Mouse (Mus musculus) CD4-positive naive resting alpha-beta T cell, adult 57 days (primary cell): ENCODE data around the gene Olfr65. TPM values are rescaled to one million over a fixed set of nuclear protein-coding genes. Genes with fewer than 3 reads are reported as not detected.

Experiments
- total RNA-seq: library from RNA; stranded (reverse); gene quantifications from one replicate; pipeline ENCODE4 v1.2.4, GENCODE M21; 2023

Olfr65 gene
- not detected for total RNA-seq

DNA sequence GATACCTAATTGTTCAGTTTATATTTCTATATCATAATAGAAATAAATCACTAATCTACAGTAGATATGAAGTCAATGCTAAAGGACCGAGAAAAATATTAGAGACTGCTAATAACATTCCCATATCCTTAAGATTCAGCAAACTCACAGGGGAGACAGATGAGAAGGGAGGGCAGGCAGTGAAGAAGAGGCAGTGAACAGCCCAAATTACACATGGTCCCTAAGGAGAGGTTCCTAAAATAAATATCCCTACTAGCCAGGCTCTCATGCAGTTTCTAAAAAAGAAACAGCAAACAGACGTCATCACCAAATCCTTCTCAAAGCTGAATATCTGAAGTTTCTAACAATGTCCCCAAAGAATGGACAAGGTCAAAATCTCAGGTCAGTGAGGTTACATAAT, at the start of gene Olfr65:
TSS of gene Olfr65 (plus strand) at position 301 of the 400 bp plus-strand sequence.

DNA sequence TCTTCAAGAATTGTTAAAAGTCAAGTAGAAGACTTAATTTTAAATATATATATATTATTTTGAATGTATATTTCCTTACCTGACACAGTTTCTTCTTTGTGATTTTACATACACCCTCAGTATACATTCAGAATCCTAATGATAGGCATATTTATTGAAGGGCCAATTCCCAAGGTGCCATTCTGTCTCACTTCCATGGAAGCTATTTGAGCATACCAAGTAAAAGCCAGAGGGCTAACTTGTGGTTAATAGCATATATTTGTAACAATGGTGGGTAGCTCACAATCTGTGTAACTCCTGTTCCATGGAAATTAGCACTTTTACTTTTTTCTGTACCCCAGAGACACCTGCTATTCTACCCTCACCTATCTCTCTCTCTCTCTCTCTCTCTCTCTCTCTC, 17.1 kb upstream of the Olfr65 start, which contains the start of gene Olfr66:
TSS of gene Olfr66 (minus strand) at position 101 of the 400 bp plus-strand sequence.

DNA sequence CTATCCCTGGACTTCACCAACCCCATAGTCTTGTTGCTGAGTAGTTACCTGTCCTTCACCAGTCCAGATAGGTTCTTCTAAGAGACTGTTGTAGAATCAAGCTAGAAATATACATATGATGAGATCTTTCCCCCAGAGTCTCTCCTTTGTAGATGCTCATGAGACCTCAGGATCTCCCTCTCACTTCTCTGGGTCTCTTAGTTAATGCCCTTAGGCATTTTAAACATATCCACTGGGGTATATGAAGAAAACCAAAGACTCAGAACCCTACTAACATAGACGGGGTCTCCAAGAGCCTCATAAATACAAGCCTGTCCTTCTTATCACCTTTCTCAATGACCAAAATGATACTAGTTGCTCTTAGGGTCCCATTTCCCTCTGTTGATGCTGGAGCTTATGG, 8.9 kb upstream of the Olfr65 start, which contains the start of gene Olfr64:
TSS of gene Olfr64 (minus strand) at position 101 of the 400 bp plus-strand sequence.

DNA sequence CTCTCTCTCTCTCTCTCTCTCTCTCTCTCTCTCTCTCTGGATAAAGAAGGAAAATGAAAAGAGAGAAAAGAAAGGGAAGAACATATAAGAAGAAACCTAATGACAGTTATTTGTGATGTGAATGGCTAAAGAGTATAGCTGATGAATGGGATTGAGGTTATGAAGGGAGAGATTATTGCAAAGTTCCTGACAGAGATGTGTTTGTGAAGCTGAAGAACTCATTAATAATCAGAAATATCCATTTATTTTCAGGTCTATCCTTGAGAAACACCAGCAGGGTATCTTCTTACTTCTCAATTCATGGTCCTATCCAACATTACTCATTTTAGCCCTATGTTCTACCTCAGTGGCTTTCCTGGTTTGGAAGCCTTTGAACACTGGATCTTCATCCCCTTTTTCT, 25.2 kb downstream of the Olfr65 start, which contains the start of gene Olfr631:
TSS of gene Olfr631 (plus strand) at position 301 of the 400 bp plus-strand sequence.

DNA sequence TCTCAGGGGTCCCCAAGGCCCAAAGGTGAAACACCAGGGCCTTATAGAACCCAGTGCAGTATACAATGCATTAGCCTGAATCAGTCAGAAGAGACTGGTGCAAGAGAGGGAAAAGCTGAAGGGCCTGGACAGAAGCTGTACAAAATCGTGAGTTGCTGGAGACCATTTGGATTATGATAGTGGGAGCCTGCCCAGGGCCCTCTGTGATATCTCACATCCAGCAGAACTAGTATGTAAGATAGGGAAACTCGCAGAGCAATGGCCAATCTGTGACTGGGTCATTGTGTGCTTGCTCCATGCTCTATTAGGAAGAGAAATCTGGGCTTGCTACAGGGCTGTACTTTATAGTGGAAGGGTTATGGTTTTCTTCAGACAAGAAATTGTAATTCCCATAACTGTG, 31.0 kb downstream of the Olfr65 start, which contains the start of gene Olfr632:
TSS of gene Olfr632 (plus strand) at position 84 of the 400 bp plus-strand sequence.

DNA sequence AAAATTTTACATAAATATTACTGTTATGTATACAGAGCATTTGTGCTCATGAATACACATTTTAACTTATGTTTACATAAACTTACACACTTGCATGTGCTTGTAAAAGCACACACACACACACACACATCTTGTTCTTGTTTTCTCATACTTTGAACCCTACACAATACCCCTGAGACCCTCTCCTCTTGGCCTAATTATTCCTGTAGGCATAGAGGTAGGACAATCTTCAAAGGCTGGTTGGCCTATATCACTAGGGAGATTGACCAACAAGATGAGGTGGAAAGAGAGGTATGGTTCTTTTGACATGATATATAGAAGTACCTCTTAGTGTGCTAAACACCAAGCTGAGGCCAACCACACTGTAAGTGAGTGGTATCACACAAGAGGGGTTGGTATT, 40.9 kb downstream of the Olfr65 start, which contains the start of gene Olfr633:
TSS of gene Olfr633 (plus strand) at position 301 of the 400 bp plus-strand sequence.

Other genes starting within 250 kb of the Olfr65 start
- gene Olfr623, start 239.8 kb upstream of the Olfr65 start, total RNA-seq = not detected
- gene Olfr624, start 232.3 kb upstream of the Olfr65 start, total RNA-seq = not detected
- not detected for gene Olfr625-ps1, start 220.8 kb upstream of the Olfr65 start, total RNA-seq
- not detected for gene Olfr243, start 188.8 kb upstream of the Olfr65 start, total RNA-seq
- gene Olfr628, start 173.1 kb upstream of the Olfr65 start, total RNA-seq = not detected
- gene Olfr629, start 158.5 kb upstream of the Olfr65 start, total RNA-seq = not detected
- not detected for gene Olfr630, start 146.2 kb upstream of the Olfr65 start, total RNA-seq
- not detected for gene Olfr69, start 131.9 kb upstream of the Olfr65 start, total RNA-seq
- not detected for gene Olfr68, start 123.8 kb upstream of the Olfr65 start, total RNA-seq
- not detected for gene Olfr67, start 111.7 kb upstream of the Olfr65 start, total RNA-seq
- 115 TPM for gene Hbb-bt, start 89.5 kb upstream of the Olfr65 start, total RNA-seq
- gene Hbb-bs, start 75.4 kb upstream of the Olfr65 start, total RNA-seq = 842 TPM
- not detected for gene Hbb-bh2, start 63.0 kb upstream of the Olfr65 start, total RNA-seq
- gene Hbb-bh1, start 60.3 kb upstream of the Olfr65 start, total RNA-seq = not detected
- not detected for gene Hbb-y, start 50.3 kb upstream of the Olfr65 start, total RNA-seq
- not detected for gene Olfr66, start 17.2 kb upstream of the Olfr65 start, total RNA-seq
- gene Olfr64, start 9.0 kb upstream of the Olfr65 start, total RNA-seq = not detected
- not detected for gene Olfr631, start 25.3 kb downstream of the Olfr65 start, total RNA-seq
- gene Olfr632, start 30.9 kb downstream of the Olfr65 start, total RNA-seq = not detected
- not detected for gene Olfr633, start 41.0 kb downstream of the Olfr65 start, total RNA-seq
- not detected for gene Olfr635, start 67.7 kb downstream of the Olfr65 start, total RNA-seq
- not detected for gene Olfr638, start 95.3 kb downstream of the Olfr65 start, total RNA-seq
- gene Olfr639, start 113.8 kb downstream of the Olfr65 start, total RNA-seq = 0.21 TPM
- gene Olfr640, start 122.1 kb downstream of the Olfr65 start, total RNA-seq = not detected
- gene Olfr641, start 132.0 kb downstream of the Olfr65 start, total RNA-seq = not detected
- not detected for gene Olfr642, start 149.2 kb downstream of the Olfr65 start, total RNA-seq
- gene 4930516K23Rik, start 158.0 kb downstream of the Olfr65 start, total RNA-seq = not detected
- gene Olfr644, start 168.4 kb downstream of the Olfr65 start, total RNA-seq = not detected
- not detected for gene Olfr645, start 182.0 kb downstream of the Olfr65 start, total RNA-seq
- gene Olfr646, start 201.4 kb downstream of the Olfr65 start, total RNA-seq = not detected
- not detected for gene Ubqln5, start 226.3 kb downstream of the Olfr65 start, total RNA-seq
- gene Olfr643, start 233.9 kb downstream of the Olfr65 start, total RNA-seq = not detected
- gene Ubqln3, start 239.8 kb downstream of the Olfr65 start, total RNA-seq = not detected
- gene Ubqlnl, start 247.1 kb downstream of the Olfr65 start, total RNA-seq = not detected